In genomic region chr3:104512424-104512748, GRCm38 (mm10) we compare ENCODE assay signal across 8 mouse cellular contexts. TPM values are rescaled to one million over a fixed set of nuclear protein-coding genes. Genes with fewer than 3 reads are reported as not detected.
DNase-seq lines count a peak whose midpoint lies in the region; ATAC-seq and TF ChIP-seq lines count a peak whose summit lies in the region.

No protein-coding gene starts in this region.

- TF ChIP-seq POLR2A in CH12.LX (IDR thresholded peaks at IDR 0.05; ENCODE audit: low read depth, low read length) = no peak

- intact Hi-C loops in heart, postnatal 14 days (cut with DNase I) = loop anchor here (2.0 to 10.0 kb wide), 2 partner anchors 166 to 542 kb away; partner anchors contain the start of gene Cttnbp2nl

- H3K4me3 ChIP-seq in heart, embryonic 11.5 days (ENCODE audit: low read depth, low read length) = peak overlapping the region; percentile 94
- peak overlapping the region; percentile 75 to 94 (median 84) for H3K4me3 ChIP-seq in CH12.LX (replicated peaks in 1 of 3; ENCODE audit: low read depth in 2 of 3, low read length in 2 of 3, poor library complexity in 1 of 3)
- peak overlapping the region; percentile 94 for H3K4me3 ChIP-seq in forebrain, embryonic 14.5 days (ENCODE audit: low read depth, low read length)
- peak overlapping the region; percentile 80 for H3K4me3 ChIP-seq in liver, embryonic 15.5 days (replicated peaks)

- H3K4me2 ChIP-seq in heart, embryonic 11.5 days = peak overlapping the region; percentile 67
- H3K4me2 ChIP-seq in CH12.LX (ENCODE audit: insufficient read depth, low read depth, poor library complexity, severe bottlenecking) = peak overlapping the region; percentile 95
- H3K4me2 ChIP-seq in forebrain, embryonic 14.5 days (ENCODE audit: low read length) = peak overlapping the region; percentile 64
- peak overlapping the region; percentile 75 for H3K4me2 ChIP-seq in liver, embryonic 15.5 days

- dilution Hi-C loops in CH12.LX (cut with MboI; ENCODE audit: extremely low pct_ligation_motif_present, extremely low pct_unique_long_range_greater_than_20kb, low sequenced_read_pairs) = no loop called here

- no peak for TF ChIP-seq RAD21 in CH12.LX (IDR thresholded peaks at IDR 0.05; ENCODE audit: low read depth, low read length)

- 23% methylated on average over 5 of the region's 5 CpGs for WGBS in heart, embryonic 11.5 days (ENCODE audit: insufficient replicate concordance)
- 22% methylated on average over 5 of the region's 5 CpGs for WGBS in forebrain, embryonic 14.5 days
- 6% methylated on average over 5 of the region's 5 CpGs for WGBS in liver, embryonic 15.5 days (ENCODE audit: insufficient replicate concordance)

- H3K4me1 ChIP-seq in heart, embryonic 11.5 days (ENCODE audit: control insufficient read depth, insufficient read depth, low read length) = peaks cover 4% of the 10 kb centered on the region; the same call in 1 of the 2 replicates
- peaks cover 6 to 14% of the 10 kb centered on the region in 2 experiments for H3K4me1 ChIP-seq in CH12.LX (ENCODE audit: control insufficient read depth in 1 of 2, insufficient read depth in 2 of 2)
- peaks cover 17% of the 10 kb centered on the region; the same call in 1 of the 2 replicates for H3K4me1 ChIP-seq in forebrain, embryonic 14.5 days (ENCODE audit: control insufficient read depth, insufficient read depth, low read length)
- peaks cover 34% of the 10 kb centered on the region for H3K4me1 ChIP-seq in liver, embryonic 15.5 days (replicated peaks)

- TF ChIP-seq EP300 in CH12.LX (IDR thresholded peaks at IDR 0.05; ENCODE audit: low read length) = no peak

- H3K27ac ChIP-seq in heart, embryonic 11.5 days (ENCODE audit: low read depth, low read length) = peak overlapping the region; percentile 94
- no peak overlapping the region for H3K27ac ChIP-seq in CH12.LX (ENCODE audit: insufficient read depth, low read depth)
- H3K27ac ChIP-seq in forebrain, embryonic 14.5 days (ENCODE audit: low read depth, low read length) = peak overlapping the region; percentile 98
- peak overlapping the region; percentile 91 for H3K27ac ChIP-seq in liver, embryonic 15.5 days (replicated peaks)

- in situ Hi-C loops in CH12.LX (cut with MboI; ENCODE audit: low pct_ligation_motif_present, low pct_unique_long_range_greater_than_20kb, low sequenced_read_pairs) = loop anchor here (10.0 kb wide), 1 partner anchor 162 kb away; no protein-coding TSS in a partner anchor

- no peaks in the 10 kb centered on the region for H3K27me3 ChIP-seq in heart, embryonic 11.5 days (ENCODE audit: control insufficient read depth, insufficient read depth, low read length)
- H3K27me3 ChIP-seq in CH12.LX (replicated peaks) = no peaks in the 10 kb centered on the region
- H3K27me3 ChIP-seq in forebrain, embryonic 14.5 days (replicated peaks; ENCODE audit: control insufficient read depth, insufficient read depth, low read length) = no peaks in the 10 kb centered on the region
- no peaks in the 10 kb centered on the region for H3K27me3 ChIP-seq in liver, embryonic 15.5 days

- ATAC-seq in heart, embryonic 11.5 days (replicated peaks; ENCODE audit: insufficient number of reproducible peaks, low FRiP score, low TSS enrichment) = no peak
- ATAC-seq in forebrain, embryonic 14.5 days = no peak
- ATAC-seq in liver, embryonic 15.5 days (ENCODE audit: insufficient read depth) = no peak

- no peak for TF ChIP-seq CTCF in CH12.LX (conservative IDR thresholded peaks at IDR 0.05 in 1 of 2, IDR thresholded peaks at IDR 0.05 in 1 of 2; ENCODE audit: low read depth in 2 of 2, low read length in 2 of 2)

- H3K36me3 ChIP-seq in heart, embryonic 11.5 days (ENCODE audit: control insufficient read depth, insufficient read depth, low read length) = no peaks in the 10 kb centered on the region
- no peaks in the 10 kb centered on the region for H3K36me3 ChIP-seq in CH12.LX (replicated peaks in 1 of 2; ENCODE audit: control insufficient read depth in 1 of 2, insufficient read depth in 1 of 2, low read length in 1 of 2)
- no peaks in the 10 kb centered on the region for H3K36me3 ChIP-seq in forebrain, embryonic 14.5 days (ENCODE audit: control insufficient read depth, insufficient read depth, low read length)
- H3K36me3 ChIP-seq in liver, embryonic 15.5 days (replicated peaks) = no peaks in the 10 kb centered on the region

- H3K79me2 ChIP-seq in CH12.LX (replicated peaks; ENCODE audit: control insufficient read depth, extremely low read depth, insufficient read depth, poor library complexity, severe bottlenecking) = peaks cover 10% of the 10 kb centered on the region; the same call in 1 of the 2 replicates

- H3K9ac ChIP-seq in heart, embryonic 11.5 days (ENCODE audit: low read depth, low read length) = peak overlapping the region; percentile 69
- H3K9ac ChIP-seq in CH12.LX (ENCODE audit: insufficient read depth, low read depth) = peak overlapping the region; percentile 67
- H3K9ac ChIP-seq in forebrain, embryonic 14.5 days (ENCODE audit: low read length) = peak overlapping the region; percentile 62
- peak overlapping the region; percentile 96 for H3K9ac ChIP-seq in liver, embryonic 15.5 days

- H3K9me3 ChIP-seq in heart, embryonic 11.5 days (replicated peaks; ENCODE audit: control insufficient read depth, low read length) = no peaks in the 10 kb centered on the region
- H3K9me3 ChIP-seq in CH12.LX (replicated peaks; ENCODE audit: low read length) = no peaks in the 10 kb centered on the region
- no peaks in the 10 kb centered on the region for H3K9me3 ChIP-seq in forebrain, embryonic 14.5 days (replicated peaks; ENCODE audit: control insufficient read depth, low read length)
- H3K9me3 ChIP-seq in liver, embryonic 15.5 days (replicated peaks) = no peaks in the 10 kb centered on the region

- no peak for DNase-seq in heart, postnatal 14 days
- DNase-seq in CH12.LX (ENCODE audit: extremely low read depth) = no peak
- DNase-seq in forebrain, embryonic 14.5 days (ENCODE audit: low spot score) = no peak
- no peak for DNase-seq in adrenal gland, adult 2 months
- no peak for DNase-seq in adrenal gland, postnatal 10 days
- no peak for DNase-seq in gastrocnemius, postnatal 4 days (ENCODE audit: low spot score in 2 of 2)

TF ChIP-seq in CH12.LX, 34 proteins besides CTCF, POLR2A, EP300 and RAD21:
- TF ChIP-seq MAZ (IDR thresholded peaks at IDR 0.05; ENCODE audit: low read depth, low read length) (no peak), USF1 (IDR thresholded peaks at IDR 0.05; ENCODE audit: low read depth, low read length) (no peak), KAT2A (IDR thresholded peaks at IDR 0.05; ENCODE audit: insufficient replicate concordance, low read length) (no peak), MXI1 (IDR thresholded peaks at IDR 0.05; ENCODE audit: low read depth, low read length) (no peak), SIN3A (IDR thresholded peaks at IDR 0.05; ENCODE audit: low read length) (no peak), MAX (IDR thresholded peaks at IDR 0.05; ENCODE audit: low read length) (no peak), HCFC1 (IDR thresholded peaks at IDR 0.05; ENCODE audit: low read depth, low read length) (no peak)

RNA-seq across cellular contexts. Expression of gene Lrig2, which starts 0.7 kb away (rescaled TPM):
- polyA plus RNA-seq in heart, embryonic 11.5 days (2014; fragmentation: Nextera tagmentation; extraction: Ambion mirVana) = 12.7 and 17.2 TPM in 2 replicates
- 10 to 100 TPM; 13.8 to 14.5 TPM for total RNA-seq in heart, postnatal 14 days (2021)
- total RNA-seq in CH12.LX (2012; rRNA removed) (4.5 and 5.4 TPM in 2 replicates), CH12.LX (2014; rRNA removed) (4.6 and 5.1 TPM in 2 replicates)
- polyA plus RNA-seq in CH12.LX (2012; ENCODE audit: insufficient read length, low read depth) = 2.8 and 3.4 TPM in 2 replicates
- polyA plus RNA-seq in forebrain, embryonic 14.5 days (2014; fragmentation: Nextera tagmentation; extraction: Ambion mirVana) = 20.9 and 27.4 TPM in 2 replicates
- 3.2 and 3.7 TPM in 2 replicates for polyA plus RNA-seq in liver, embryonic 15.5 days (2015; fragmentation: Nextera tagmentation; extraction: Ambion mirVana)
- total RNA-seq in adrenal gland, adult 2 months (2021) = 10 to 100 TPM; 10.1 to 17.0 TPM
- 6.0 and 6.2 TPM in 2 replicates for polyA plus RNA-seq in adrenal gland, adult 2 months (2012; rRNA removed)
- total RNA-seq in adrenal gland, postnatal 10 days (2021) = 10 to 100 TPM; 15.1 to 22.2 TPM
- 10 to 100 TPM; 16.8 to 16.9 TPM for total RNA-seq in gastrocnemius, postnatal 4 days (2021)
